Mouse (Mus musculus) cerebellum, adult 2 months (tissue): ENCODE data around the gene Col6a6.

ENCODE experiments used
- CTCF ChIP-seq: fragments of 200-500 bp; IDR thresholded peaks from 2 replicates; pipeline ENCODE4 v1.5.1; 2011; ENCODE audit warnings: low read depth, mild to moderate bottlenecking, control low read depth, low read length, moderate library complexity, borderline replicate concordance; ENCODE audit not compliant: insufficient read depth
- POLR2A ChIP-seq: fragments of 200-500 bp; IDR thresholded peaks from 2 replicates; pipeline ENCODE4 v1.6.1; 2011; ENCODE audit warnings: low read length, control low read depth, borderline replicate concordance; ENCODE audit not compliant: insufficient read depth

DNA sequence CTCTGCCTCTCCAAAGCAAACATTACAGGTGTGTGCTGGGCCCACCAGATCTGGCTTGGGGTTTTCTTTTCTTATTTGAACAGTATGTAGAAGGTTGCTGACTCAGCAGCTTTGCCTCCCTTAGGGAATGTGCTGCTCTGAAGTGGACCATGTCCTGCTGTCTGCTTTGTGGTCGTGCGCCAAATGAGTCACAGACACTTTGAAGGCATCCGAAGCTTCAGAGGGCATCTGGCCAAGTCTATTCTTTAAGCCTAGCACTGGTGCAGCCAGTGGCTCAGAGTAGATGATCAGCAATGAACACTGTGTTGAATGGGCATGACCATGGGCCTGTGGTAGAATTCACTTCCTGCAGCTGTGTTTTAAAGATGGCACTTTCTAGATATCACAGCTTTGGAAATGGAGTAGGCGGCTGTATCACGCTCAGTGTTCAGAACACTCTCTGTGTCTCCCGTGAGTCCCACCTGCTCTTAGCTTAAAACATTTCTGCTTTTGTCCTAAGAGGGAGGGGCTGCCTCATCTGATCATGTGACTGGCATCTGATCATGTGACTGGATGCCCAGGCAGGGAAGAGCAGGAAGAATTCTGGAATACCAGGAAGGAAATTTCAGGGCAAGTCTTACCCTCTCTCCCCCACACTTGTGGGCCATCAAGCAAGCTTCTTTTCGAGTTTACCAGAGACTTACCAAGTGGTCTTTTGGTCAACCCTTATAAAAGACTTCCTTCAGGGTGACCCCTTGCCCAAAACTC lies 131.0 kb downstream of the Col6a6 start:
- TF ChIP-seq CTCF (no peak), POLR2A (no peak)
